Mouse (Mus musculus) Patski (cell line): ENCODE results near the gene Trmt1. TPM values are rescaled to one million over a fixed set of nuclear protein-coding genes. Genes with fewer than 3 reads are reported as not detected.

Experiments used
- ATAC-seq: fragments of 100-300 bp; one replicate; pipeline ENCODE4 v1.8.0; 2021
- CTCF ChIA-PET: fragments of 350-600 bp; sonication (Branson Sonifier 250); formaldehyde crosslinking; loops from one replicate; lab custom pipeline; 2022; ENCODE audit warnings: inconsistent platforms; lab: Charles Lee
- POLR2A ChIA-PET: fragments of 350-600 bp; sonication (Branson Sonifier 250); formaldehyde crosslinking; loops from one replicate; lab custom pipeline; 2022; ENCODE audit warnings: antibody characterized with exemption, inconsistent platforms; lab: Charles Lee
- DNase-seq: peaks from one replicate; pipeline ENCODE4 v3.0.0-alpha.2; 2011; ENCODE audit warnings: low read depth, low spot score
- H3K27me3 ChIP-seq: fragments of 371-371 bp; one replicate; pipeline ENCODE4 v1.5.1; 2021
- CTCF ChIP-seq: fragments of 100-300 bp; IDR thresholded peaks from one replicate; pipeline ENCODE4 v1.5.1; 2021
- in situ Hi-C: fragments of 300-500 bp; cut with MboI; formaldehyde crosslinking; loops from 3 replicates; pipeline ENCODE4 v1.11.1; 2018; ENCODE audit warnings: low pct_unique_long_range_greater_than_20kb, mixed read lengths
- polyA plus RNA-seq: library from polyadenylated mRNA; unstranded; gene quantifications from one replicate; pipeline ENCODE4 v1.2.3, GENCODE M21; 2021

Trmt1 gene
- polyA plus RNA-seq, 1 experiment from 2014 or later, result 106 TPM

- in situ Hi-C loops, result loop anchor here (5.0 kb wide), 2 partner anchors 37 to 117 kb away; no protein-coding TSS in a partner anchor
- CTCF ChIA-PET, result interaction anchor here (1.3 to 3.7 kb wide), 6 partner anchors 9 to 115 kb away, joined by 4 to 20 read pairs (median 5); no protein-coding TSS in a partner anchor
- ATAC-seq, result peak; percentile 34
- H3K27me3 ChIP-seq, result no peaks in the 10 kb centered on the region
- POLR2A ChIA-PET, result interaction anchor here (0.7 to 2.7 kb wide), 3 partner anchors 35 to 337 kb away, joined by 3 to 6 read pairs (median 3); partner anchors contain the start of gene Tnpo2
- TF ChIP-seq CTCF, result no peak
- no peak for DNase-seq
Measured at GRCm38 (mm10) chr8:84699861-84700322, 13.8 kb downstream of the Trmt1 start.

- no peak for DNase-seq
- no peaks in the 10 kb centered on the region for H3K27me3 ChIP-seq
- in situ Hi-C loops, result loop anchor here (5.0 kb wide), 1 partner anchor 37 kb away; no protein-coding TSS in a partner anchor
- ChIA-PET CTCF (interaction anchor here (1.3 to 3.7 kb wide), 3 partner anchors 104 to 115 kb away, joined by 5 to 20 read pairs (median 5); no protein-coding TSS in a partner anchor), POLR2A (interaction anchor here (0.7 to 2.7 kb wide), 2 partner anchors 115 to 336 kb away, joined by 3 to 6 read pairs; partner anchors contain the start of gene Tnpo2)
- no peak for TF ChIP-seq CTCF
- ATAC-seq, result no peak
Measured at GRCm38 (mm10) chr8:84700526-84700925, 14.4 kb downstream of the Trmt1 start.

- TF ChIP-seq CTCF, result no peak
- H3K27me3 ChIP-seq, result no peaks in the 10 kb centered on the region
- ChIA-PET CTCF (interaction anchor here (1.3 to 3.7 kb wide), 3 partner anchors 104 to 114 kb away, joined by 5 to 20 read pairs (median 5); no protein-coding TSS in a partner anchor), POLR2A (interaction anchor here (0.7 to 2.7 kb wide), 2 partner anchors 114 to 336 kb away, joined by 3 to 6 read pairs; partner anchors contain the start of gene Tnpo2)
- in situ Hi-C loops, result loop anchor here (5.0 kb wide), 1 partner anchor 36 kb away; no protein-coding TSS in a partner anchor
- DNase-seq (no peak), ATAC-seq (no peak)
Measured at GRCm38 (mm10) chr8:84700941-84701911, 15.1 kb downstream of the Trmt1 start, which contains the start of gene Lyl1. Gene Lyl1, plus strand, starts transcription at chr8:84701457.

GRCm38 (mm10) chr8:84702561-84702960 lies 16.5 kb downstream of the Trmt1 start:
- ChIA-PET POLR2A (no interaction called here), CTCF (interaction anchor here (0.6 to 1.2 kb wide), 2 partner anchors 108 to 113 kb away, joined by 3 to 6 read pairs; no protein-coding TSS in a partner anchor)
- in situ Hi-C loops, result loop anchor here (5.0 kb wide), 1 partner anchor 35 kb away; no protein-coding TSS in a partner anchor
- DNase-seq (no peak), ATAC-seq (no peak)
- H3K27me3 ChIP-seq, result no peaks in the 10 kb centered on the region
- no peak for TF ChIP-seq CTCF

GRCm38 (mm10) chr8:84702963-84703465 lies 16.9 kb downstream of the Trmt1 start:
- no peak for TF ChIP-seq CTCF
- in situ Hi-C loops, result loop anchor here (5.0 kb wide), 1 partner anchor 34 kb away; no protein-coding TSS in a partner anchor
- no peak for DNase-seq
- POLR2A ChIA-PET, result no interaction called here
- ATAC-seq, result no peak
- CTCF ChIA-PET, result interaction anchor here (0.6 to 1.2 kb wide), 3 partner anchors 29 to 112 kb away, joined by 3 to 6 read pairs (median 3); no protein-coding TSS in a partner anchor
- no peaks in the 10 kb centered on the region for H3K27me3 ChIP-seq

- ChIA-PET CTCF (interaction anchor here (0.8 to 1.2 kb wide), 2 partner anchors 29 to 112 kb away, joined by 3 to 6 read pairs; no protein-coding TSS in a partner anchor), POLR2A (no interaction called here)
- in situ Hi-C loops, result loop anchor here (5.0 kb wide), 1 partner anchor 34 kb away; no protein-coding TSS in a partner anchor
- H3K27me3 ChIP-seq, result no peaks in the 10 kb centered on the region
- ATAC-seq, result no peak
- no peak for TF ChIP-seq CTCF
- no peak for DNase-seq
Measured at GRCm38 (mm10) chr8:84703466-84704249, 17.6 kb downstream of the Trmt1 start.

- in situ Hi-C loops, result loop anchor here (5.0 kb wide), 1 partner anchor 33 kb away; no protein-coding TSS in a partner anchor
- ATAC-seq, result no peak
- CTCF ChIA-PET, result no interaction called here
- H3K27me3 ChIP-seq, result no peaks in the 10 kb centered on the region
- TF ChIP-seq CTCF, result no peak
- DNase-seq, result no peak
- POLR2A ChIA-PET, result interaction anchor here (0.5 kb wide), 1 partner anchor 68 kb away, joined by 3 read pairs; no protein-coding TSS in a partner anchor
Measured at GRCm38 (mm10) chr8:84704356-84704755, 18.2 kb downstream of the Trmt1 start.

GRCm38 (mm10) chr8:84704867-84705831 lies 19.0 kb downstream of the Trmt1 start:
- TF ChIP-seq CTCF, result no peak
- no peaks in the 10 kb centered on the region for H3K27me3 ChIP-seq
- DNase-seq, result no peak
- in situ Hi-C loops, result loop anchor here (5.0 kb wide), 1 partner anchor 32 kb away; no protein-coding TSS in a partner anchor
- ChIA-PET CTCF (no interaction called here), POLR2A (interaction anchor here (0.5 kb wide), 1 partner anchor 68 kb away, joined by 3 read pairs; no protein-coding TSS in a partner anchor)
- ATAC-seq, result no peak
